Mouse (Mus musculus): ENCODE measurements at regions not wholly inside any gene's neighbourhood (a gene's known extent, or its start where the extent isn't known, plus 50 kb on each side); places are given as distances from the start of the nearest gene placed in this dataset.

- TF ChIP-seq CTCF (IDR thresholded peaks at IDR 0.05) (no peak), EP300 (IDR thresholded peaks at IDR 0.05) (no peak)
Measured at GRCm38 (mm10) chr11:44155591-44155990, 244.3 kb upstream of the Il12b start.

Measured in lung, postnatal 0 days (tissue).